Mouse (Mus musculus) cerebellum, adult 2 months (tissue): Measurements from ENCODE around the gene Bst1. TPM values are rescaled to one million over a fixed set of nuclear protein-coding genes. Genes with fewer than 3 reads are reported as not detected.

ENCODE experiments used
- DNase-seq, 2 experiments: peaks; one replicate each; pipeline ENCODE4 v3.0.0; 2021
- H3K27ac ChIP-seq: fragments of 200-500 bp; 2 replicates; pipeline ENCODE4 v1.5.1; 2012; ENCODE audit warnings: low read length, control low read depth, inconsistent platforms; ENCODE audit not compliant: insufficient read depth
- H3K27me3 ChIP-seq: fragments of 200-500 bp; 2 replicates; pipeline ENCODE4 v1.6.1; 2012; ENCODE audit warnings: inconsistent platforms, mild to moderate bottlenecking, low read length, moderate library complexity; ENCODE audit not compliant: control insufficient read depth, insufficient read depth
- H3K4me1 ChIP-seq: fragments of 200-500 bp; 2 replicates; pipeline ENCODE4 v1.6.1; 2011; ENCODE audit warnings: low read length; ENCODE audit not compliant: control insufficient read depth, insufficient read depth
- H3K4me3 ChIP-seq: fragments of 200-500 bp; replicated peaks from 2 replicates; pipeline ENCODE3; 2011; ENCODE audit warnings: mild to moderate bottlenecking, low read depth, low read length, control low read depth; ENCODE audit not compliant: insufficient read depth
- CTCF ChIP-seq: fragments of 200-500 bp; IDR thresholded peaks from 2 replicates; pipeline ENCODE4 v1.5.1; 2011; ENCODE audit warnings: low read depth, mild to moderate bottlenecking, control low read depth, low read length, moderate library complexity, borderline replicate concordance; ENCODE audit not compliant: insufficient read depth
- POLR2A ChIP-seq: fragments of 200-500 bp; IDR thresholded peaks from 2 replicates; pipeline ENCODE4 v1.6.1; 2011; ENCODE audit warnings: low read length, control low read depth, borderline replicate concordance; ENCODE audit not compliant: insufficient read depth
- WGBS: fragments of 180-500 bp; shearing (Covaris S2); methylation state at CpG from one replicate; pipeline ENCODE4 v1.1.7; 2018; 5-methylcytosine and 5-hydroxymethylcytosine counted together
- polyA plus RNA-seq: library from polyadenylated mRNA; depleted of rRNA; stranded (reverse); fragments of >200 nt; gene quantifications from 2 replicates; pipeline ENCODE4 v1.2.3, GENCODE M21; 2012; rRNA removed

Gene Bst1
- polyA plus RNA-seq, 1 experiment = 0.28 TPM

GRCm38 (mm10) chr5:43865316-43865715 lies 46.6 kb downstream of the Bst1 start:
- no peak overlapping the region for H3K27ac ChIP-seq
- no peak for TF ChIP-seq CTCF
- no peak for TF ChIP-seq POLR2A
- WGBS = 82% methylated on average over 2 of the region's 2 CpGs
- H3K4me1 ChIP-seq = no peaks in the 10 kb centered on the region; the same call in 1 of the 2 replicates
- DNase-seq = no peak
- H3K27me3 ChIP-seq = no peaks in the 10 kb centered on the region
- H3K4me3 ChIP-seq = no peak overlapping the region

GRCm38 (mm10) chr5:43868253-43868652 lies 49.6 kb downstream of the Bst1 start, which contains the start of gene Cd38:
Cd38 (plus strand) TSS chr5:43868553.
- Histone ChIP-seq H3K27ac (0 out of 2 replicates have a peak within 1 kb of the TSS, but pooled peaks have one; percentile 17), H3K4me3 (peak within 1 kb of the TSS; percentile 20), H3K4me1 (no peaks in the 10 kb centered on the region; the same call in 1 of the 2 replicates), H3K27me3 (no peaks in the 10 kb centered on the region)
- TF ChIP-seq CTCF (no peak), POLR2A (no peak)
- no peak for DNase-seq

GRCm38 (mm10) chr5:43868711-43869600 lies 50.3 kb downstream of the Bst1 start:
- peak; percentile 51 to 52 for DNase-seq
- TF ChIP-seq POLR2A (no peak), CTCF (no peak)
- peak overlapping the region; percentile 20 for H3K4me3 ChIP-seq
- H3K4me1 ChIP-seq = no peaks in the 10 kb centered on the region; the same call in 1 of the 2 replicates
- 6% methylated on average over 28 of the region's 28 CpGs for WGBS
- H3K27me3 ChIP-seq = no peaks in the 10 kb centered on the region
- H3K27ac ChIP-seq = 0 out of 2 replicates have a peak overlapping the region, but pooled peaks have one; percentile 17

- 78% methylated on average over 1 of the region's 1 CpGs for WGBS
- Histone ChIP-seq H3K4me1 (no peaks in the 10 kb centered on the region; the same call in 1 of the 2 replicates), H3K27me3 (no peaks in the 10 kb centered on the region), H3K27ac (no peak overlapping the region), H3K4me3 (no peak overlapping the region)
- TF ChIP-seq CTCF = no peak
- TF ChIP-seq POLR2A = no peak
- no peak for DNase-seq
Observed at GRCm38 (mm10) chr5:43871845-43872244, 53.2 kb downstream of the Bst1 start.

- H3K27ac ChIP-seq = no peak overlapping the region
Observed at GRCm38 (mm10) chr5:43872652-43873051, 54.0 kb downstream of the Bst1 start.

GRCm38 (mm10) chr5:43882034-43882433 lies 63.3 kb downstream of the Bst1 start:
- Histone ChIP-seq H3K27ac (no peak overlapping the region), H3K27me3 (no peaks in the 10 kb centered on the region), H3K4me3 (no peak overlapping the region), H3K4me1 (no peaks in the 10 kb centered on the region)
- 91% methylated on average over 3 of the region's 3 CpGs for WGBS
- no peak for DNase-seq
- TF ChIP-seq POLR2A (no peak), CTCF (no peak)

More at GRCm38 (mm10) chr5:43872652-43873051, 54.0 kb downstream of the Bst1 start:
- DNase-seq = no peak
- 84% methylated on average over 1 of the region's 1 CpGs for WGBS
- Histone ChIP-seq H3K4me3 (no peak overlapping the region), H3K4me1 (no peaks in the 10 kb centered on the region; the same call in 1 of the 2 replicates), H3K27me3 (no peaks in the 10 kb centered on the region)
- no peak for TF ChIP-seq CTCF

- no peak overlapping the region for H3K27ac ChIP-seq
- WGBS = 9% methylated on average over 3 of the region's 3 CpGs
- H3K4me3 ChIP-seq = no peak overlapping the region
- no peaks in the 10 kb centered on the region for H3K27me3 ChIP-seq
- TF ChIP-seq CTCF = no peak
- no peak for TF ChIP-seq POLR2A
- H3K4me1 ChIP-seq = no peaks in the 10 kb centered on the region
- DNase-seq = no peak
Observed at GRCm38 (mm10) chr5:43885060-43885820, 66.6 kb downstream of the Bst1 start.

- WGBS = 32% methylated on average over 1 of the region's 1 CpGs
Observed at GRCm38 (mm10) chr5:43892386-43892785, 73.7 kb downstream of the Bst1 start.

More at GRCm38 (mm10) chr5:43892386-43892785, 73.7 kb downstream of the Bst1 start:
- H3K27ac ChIP-seq = no peak overlapping the region
- peak in 1 of 2 experiments; percentile 6 for DNase-seq
- no peaks in the 10 kb centered on the region for H3K4me1 ChIP-seq
- TF ChIP-seq CTCF (no peak), POLR2A (no peak)
- H3K27me3 ChIP-seq = no peaks in the 10 kb centered on the region
- H3K4me3 ChIP-seq = no peak overlapping the region

Other genes starting within 250 kb of the Bst1 start
- gene Cc2d2a, start 156.5 kb upstream of the Bst1 start, polyA plus RNA-seq = 15.4 and 16.7 TPM in 2 replicates
- 74.3 and 78.5 TPM in 2 replicates for gene Fbxl5, start 2.8 kb downstream of the Bst1 start, polyA plus RNA-seq
- 14.6 and 14.8 TPM in 2 replicates for gene Cd38, start 49.7 kb downstream of the Bst1 start, polyA plus RNA-seq
- 0.30 TPM in 1 of 2 replicates, not detected in the other for gene Gm7879, start 94.3 kb downstream of the Bst1 start, polyA plus RNA-seq
- gene Fgfbp1, start 162.9 kb downstream of the Bst1 start, polyA plus RNA-seq = 0.67 and 2.0 TPM in 2 replicates